Mouse (Mus musculus) gonadal fat pad, adult 2 months (tissue): ENCODE data around the gene Olfr313. TPM values are rescaled to one million over a fixed set of nuclear protein-coding genes. Genes with fewer than 3 reads are reported as not detected.
"Not testable (repeated sequence)": the region's sequence is repeated elsewhere in the genome, so short reads cannot be mapped to it uniquely, and the experiment has no call there.

ENCODE experiments used
- DNase-seq: peaks from one replicate; pipeline ENCODE4 v3.0.0-alpha.2; 2012; ENCODE audit warnings: low read depth
- polyA plus RNA-seq: library from polyadenylated mRNA; depleted of rRNA; stranded (reverse); fragments of >200 nt; gene quantifications from 2 replicates; pipeline ENCODE4 v1.2.3, GENCODE M21; 2012; rRNA removed

Olfr313 gene
- polyA plus RNA-seq, result not detected in 2 replicates

DNA sequence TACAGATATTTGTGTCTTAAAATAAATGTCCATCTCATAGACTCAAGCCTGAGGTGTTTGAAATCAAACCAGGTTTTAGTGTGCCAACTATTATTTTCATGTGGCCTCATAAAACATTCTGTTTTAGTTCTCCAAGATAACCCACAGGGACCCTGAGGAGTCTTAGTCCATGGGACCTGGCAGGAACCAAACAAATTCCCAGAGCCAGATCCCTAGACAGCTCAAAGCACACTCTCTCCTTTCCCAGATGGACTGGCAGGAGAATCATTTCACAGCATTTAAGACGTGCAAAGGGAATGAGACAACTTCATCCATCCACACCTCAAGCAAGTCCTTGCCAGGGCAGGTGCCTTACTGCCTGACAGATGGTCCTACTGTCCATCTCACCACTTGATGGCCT lies at the start of gene Olfr313:
Olfr313 (plus strand) TSS at position 301 of the 400 bp plus-strand sequence.
- DNase-seq, result not testable (repeated sequence)

DNA sequence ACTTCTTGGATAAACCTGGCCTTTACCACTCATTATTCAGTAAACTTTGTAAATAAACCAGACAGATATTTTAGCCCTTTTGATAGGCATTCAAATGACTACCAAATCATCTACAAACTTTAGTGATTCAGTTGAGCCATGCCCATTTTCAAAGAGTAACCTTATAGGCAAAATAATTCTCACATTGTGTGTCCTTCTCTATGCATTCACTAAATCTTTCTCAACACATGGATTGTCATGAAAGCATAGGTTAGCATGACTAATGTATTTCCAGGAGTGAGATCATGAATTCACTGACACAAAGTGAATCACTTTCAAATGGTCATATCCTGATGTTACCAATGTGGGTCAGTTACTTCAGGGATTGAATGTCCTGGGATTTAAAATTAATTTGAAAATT lies 41.9 kb upstream of the Olfr313 start, which contains the start of gene Olfr315:
Olfr315 (plus strand) TSS at position 301 of the 400 bp plus-strand sequence.
- DNase-seq, result no peak

- DNase-seq, result no peak
Observed at GRCm38 (mm10) chr11:58782480-58783089, 32.2 kb upstream of the Olfr313 start, which contains the start of gene Olfr314. TSS of gene Olfr314 (plus strand) at chr11:58782952.

GRCm38 (mm10) chr11:58784182-58784581 lies 30.6 kb upstream of the Olfr313 start:
- no peak for DNase-seq

- no peak for DNase-seq
Observed at GRCm38 (mm10) chr11:58787651-58788050, 27.1 kb upstream of the Olfr313 start.

DNA sequence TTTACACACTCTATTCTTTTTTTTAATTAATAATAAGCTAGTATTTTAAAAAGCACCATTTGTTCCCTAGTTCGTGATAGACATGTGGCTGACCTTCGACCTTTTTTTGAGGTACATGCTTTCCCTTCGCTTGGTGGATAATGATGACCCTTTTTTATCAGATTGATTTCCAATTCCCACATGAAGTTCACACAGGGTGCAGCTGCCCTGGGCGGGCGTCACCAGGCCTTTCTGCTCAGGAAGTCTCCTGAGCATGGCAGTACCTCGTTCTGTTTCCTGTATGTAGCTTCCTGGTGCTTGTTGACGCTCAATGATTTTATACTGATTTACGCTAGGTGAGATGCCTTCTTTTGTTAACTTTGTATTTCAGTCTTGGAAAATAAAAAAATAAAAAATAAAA lies 26.5 kb upstream of the Olfr313 start:
- no peak for DNase-seq

DNA sequence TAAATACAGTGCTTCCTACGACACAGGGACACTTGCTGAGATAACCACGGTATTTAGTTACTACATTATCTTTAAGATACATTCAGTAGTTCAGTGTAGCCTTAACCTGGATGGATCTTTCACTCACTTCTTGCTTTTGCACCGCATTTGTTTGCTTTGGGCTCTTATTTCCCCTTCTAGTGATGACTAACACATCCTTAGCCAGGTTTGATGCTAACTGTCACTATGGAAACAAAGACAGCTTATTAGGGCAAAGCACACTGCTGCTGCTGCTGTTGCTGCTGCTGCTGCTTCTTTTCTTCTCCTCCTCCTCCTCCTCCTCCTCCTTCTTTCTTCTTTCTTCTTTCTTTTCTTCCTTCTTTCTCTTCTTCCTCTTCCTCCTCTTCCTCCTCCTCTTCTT lies 25.3 kb upstream of the Olfr313 start:
- no peak for DNase-seq

- no peak for DNase-seq
Observed at GRCm38 (mm10) chr11:58790053-58790452, 24.7 kb upstream of the Olfr313 start.

- DNase-seq, result no peak
Observed at GRCm38 (mm10) chr11:58790646-58791045, 24.2 kb upstream of the Olfr313 start.

DNA sequence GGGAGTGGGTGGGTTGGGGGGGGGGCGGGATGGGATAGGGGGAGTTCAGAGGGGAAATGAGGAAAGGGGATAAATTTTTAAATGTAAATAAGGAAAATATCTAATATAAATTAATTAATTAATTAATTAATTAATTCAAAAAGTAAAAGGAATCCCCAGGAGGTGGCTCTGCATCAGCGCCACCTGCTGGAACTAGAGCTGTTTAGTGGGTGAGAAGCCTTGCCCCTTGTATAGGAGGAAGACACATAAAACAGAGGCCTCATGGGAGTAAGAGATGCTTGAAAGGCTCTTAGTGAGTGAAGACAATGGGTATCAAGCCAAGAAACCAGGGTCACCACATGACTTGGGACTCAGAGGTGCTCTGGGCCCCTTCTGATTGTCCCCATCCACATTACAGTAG lies 18.9 kb upstream of the Olfr313 start:
- DNase-seq, result no peak

GRCm38 (mm10) chr11:58796850-58797249 lies 17.9 kb upstream of the Olfr313 start:
- no peak for DNase-seq

- DNase-seq, result no peak
Observed at GRCm38 (mm10) chr11:58799747-58800146, 15.1 kb upstream of the Olfr313 start.

DNA sequence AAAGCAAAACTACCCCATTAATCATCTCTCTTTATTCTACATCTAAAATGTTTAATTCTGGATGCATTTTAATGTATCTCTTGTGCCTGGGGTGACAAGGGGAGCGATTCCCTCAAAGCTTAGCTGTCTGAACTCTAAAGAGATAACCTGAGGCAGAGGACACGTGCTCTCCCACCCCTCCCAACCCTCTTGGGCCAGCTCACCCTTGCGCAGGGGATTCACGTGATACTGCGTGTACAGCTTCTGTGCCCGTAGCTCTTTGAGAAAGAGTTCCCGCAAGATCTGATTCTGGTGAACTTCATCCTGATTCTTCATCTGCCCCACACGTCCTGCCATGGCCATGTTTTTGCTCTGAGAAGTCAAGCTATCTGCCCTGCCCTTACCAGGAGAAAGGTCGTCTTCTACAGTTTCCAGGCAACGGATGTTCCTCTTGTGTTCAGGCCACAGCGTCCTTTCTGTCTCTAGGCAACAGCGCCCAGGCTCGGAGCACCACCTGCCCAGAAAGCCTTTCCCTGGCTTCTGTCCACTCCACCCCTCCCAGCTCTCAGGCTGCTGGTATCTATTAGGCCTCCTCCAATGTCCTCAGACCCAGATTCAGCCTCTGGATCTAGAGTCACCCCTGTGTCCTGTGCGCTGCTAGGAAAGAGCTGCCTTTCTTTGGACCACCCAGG lies 13.1 kb upstream of the Olfr313 start, which contains the start of gene Fam183b:
Fam183b (minus strand) TSS at position 403 of the 671 bp plus-strand sequence.
- no peak for DNase-seq

GRCm38 (mm10) chr11:58803871-58804270 lies 10.9 kb upstream of the Olfr313 start:
- no peak for DNase-seq

DNA sequence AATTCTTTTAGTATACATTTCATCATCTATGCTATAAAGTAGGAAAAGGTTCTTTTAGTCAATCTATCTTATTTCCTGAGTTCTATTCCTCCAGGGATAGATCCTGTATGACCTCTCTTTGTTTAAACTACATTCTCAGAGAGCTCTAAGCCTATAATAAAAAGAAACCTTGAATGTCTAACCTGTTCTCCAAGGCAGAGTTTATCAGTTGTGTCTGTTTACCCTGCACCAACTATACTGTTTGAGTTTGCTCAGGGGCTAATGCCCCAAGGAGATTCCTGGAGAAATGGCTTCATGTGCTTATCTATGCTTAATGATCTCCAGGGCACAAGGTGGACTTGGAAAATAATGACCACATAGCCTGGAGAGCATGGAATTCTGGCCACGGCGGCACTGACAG lies 10.4 kb upstream of the Olfr313 start:
- no peak for DNase-seq

DNA sequence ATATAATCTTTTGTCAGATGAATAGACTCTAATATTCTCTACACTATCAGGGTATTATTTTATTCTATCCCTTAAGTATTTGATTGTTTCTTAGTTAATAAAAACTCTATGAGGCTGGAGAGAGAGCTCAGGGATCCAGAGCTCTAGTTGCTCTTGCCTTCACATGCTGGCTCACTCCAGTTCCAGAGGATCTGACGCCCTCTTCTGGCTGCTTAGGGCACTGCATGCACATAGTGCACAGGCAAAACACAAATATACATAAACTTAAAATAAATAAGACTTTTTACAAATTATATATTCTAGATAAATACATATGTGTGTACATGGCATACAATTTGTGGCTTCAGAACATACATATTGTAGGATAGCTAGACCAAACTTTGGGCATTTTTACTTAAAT lies 2.8 kb upstream of the Olfr313 start:
- no peak for DNase-seq

GRCm38 (mm10) chr11:58815676-58816075 lies 876 bp downstream of the Olfr313 start:
- DNase-seq, result no peak

GRCm38 (mm10) chr11:58828937-58829336 lies 14.1 kb downstream of the Olfr313 start, which contains the start of gene Olfr312:
TSS of gene Olfr312 (plus strand) at chr11:58829237.
- DNase-seq, result not testable (repeated sequence)

DNA sequence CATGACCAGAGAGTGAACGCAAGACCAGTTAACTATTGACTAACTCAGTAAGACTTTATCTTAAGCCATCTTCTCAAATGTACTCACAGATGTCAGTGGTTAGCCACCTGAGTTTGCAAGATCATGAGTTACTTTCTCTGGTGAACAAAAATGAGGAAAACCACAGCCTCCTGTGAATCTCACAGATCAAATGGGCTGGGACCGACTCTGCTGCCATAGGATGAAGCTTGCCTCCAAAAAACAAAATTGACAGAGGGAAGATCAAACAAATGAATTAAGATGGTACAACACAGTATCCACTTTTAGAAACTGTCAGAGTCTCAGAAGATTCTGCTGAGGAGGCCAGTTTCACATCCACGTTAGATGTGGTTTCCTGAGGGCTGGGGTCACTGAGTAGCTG lies 15.0 kb downstream of the Olfr313 start:
- DNase-seq, result no peak

- not testable (repeated sequence) for DNase-seq
Observed at GRCm38 (mm10) chr11:58832541-58832940, 17.7 kb downstream of the Olfr313 start.

- not testable (repeated sequence) for DNase-seq
Observed at GRCm38 (mm10) chr11:58838951-58839350, 24.2 kb downstream of the Olfr313 start, which contains the start of gene Olfr311. TSS of gene Olfr311 (plus strand) at chr11:58839251.

GRCm38 (mm10) chr11:58846919-58847461 lies 32.2 kb downstream of the Olfr313 start, which contains the start of gene Gm12258:
TSS of gene Gm12258 (plus strand) at chr11:58847158.
- peak; percentile 96 for DNase-seq

DNA sequence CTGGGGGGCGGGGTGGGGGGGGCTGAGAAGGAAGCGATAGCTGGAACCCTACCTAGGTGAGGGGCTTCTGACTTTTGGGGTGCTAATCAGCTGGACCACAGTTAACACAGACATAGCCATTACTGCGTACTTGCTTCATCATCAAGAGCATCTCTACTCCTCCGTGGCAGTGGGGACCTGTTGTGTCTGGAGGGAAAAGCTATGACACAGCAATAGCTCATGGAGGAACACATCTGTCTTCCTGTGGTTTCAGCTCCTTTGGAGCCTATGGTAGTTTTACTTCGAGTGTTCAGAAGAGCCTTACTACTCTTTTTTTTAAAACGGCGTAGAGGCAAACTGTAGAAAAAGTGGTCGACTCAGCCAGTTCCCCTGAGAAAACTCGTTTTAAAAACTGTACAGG lies 32.8 kb downstream of the Olfr313 start:
- DNase-seq, result no peak
